Comparison of ENCODE assay signal across 10 mouse cellular contexts in genomic region chr2:131840611-131841320, GRCm38 (mm10). TPM values are rescaled to one million over a fixed set of nuclear protein-coding genes. Genes with fewer than 3 reads are reported as not detected.
DNase-seq lines count a peak whose midpoint lies in the region; ATAC-seq and TF ChIP-seq lines count a peak whose summit lies in the region.
"Had no signal": no experiment of that assay in that cellular context is flagged by ENCODE, and none has a peak within 500 bp of the region (broad histone marks: within the 10 kb centered on the region; RNA-seq: fewer than 3 reads in every experiment).

No protein-coding gene starts in this region.

- DNase-seq in heart, adult 18-20 months: no peak
- no peak for DNase-seq in CH12.LX (ENCODE audit: extremely low read depth)
- DNase-seq in forebrain, embryonic 11.5 days (ENCODE audit: low spot score): peak; percentile 63
- no peak for DNase-seq in yolk sac, embryonic 10.5 days (ENCODE audit: low spot score)
- DNase-seq in gastrocnemius, postnatal 10 days: no peak

- no peak for TF ChIP-seq CTCF in CH12.LX (conservative IDR thresholded peaks at IDR 0.05 in 1 of 2, IDR thresholded peaks at IDR 0.05 in 1 of 2; ENCODE audit: low read depth in 2 of 2, low read length in 2 of 2)

- 0 out of 2 replicates have a peak, but pooled peaks have one; percentile 16 for ATAC-seq in heart, embryonic 15.5 days (replicated peaks; ENCODE audit: insufficient number of reproducible peaks, insufficient read depth, low FRiP score, low read depth)
- peak; percentile 72 for ATAC-seq in forebrain, embryonic 11.5 days (replicated peaks; ENCODE audit: low FRiP score)
- peak; percentile 51; the same call in 1 of the 2 replicates for ATAC-seq in midbrain, embryonic 13.5 days
- ATAC-seq: lung, postnatal 0 days had no signal

- no peak overlapping the region for H3K4me3 ChIP-seq in heart, embryonic 15.5 days
- no peak overlapping the region for H3K4me3 ChIP-seq in CH12.LX (replicated peaks in 1 of 3; ENCODE audit: low read depth in 2 of 3, low read length in 2 of 3, poor library complexity in 1 of 3)
- H3K4me3 ChIP-seq in forebrain, embryonic 11.5 days (ENCODE audit: low read depth, low read length): no peak overlapping the region
- H3K4me3 ChIP-seq in midbrain, embryonic 13.5 days (replicated peaks): no peak overlapping the region

- no peak for TF ChIP-seq EP300 in CH12.LX (IDR thresholded peaks at IDR 0.05; ENCODE audit: low read length)

- peaks cover 19% of the 10 kb centered on the region for H3K4me1 ChIP-seq in heart, embryonic 15.5 days (replicated peaks)
- peaks cover 13 to 40% of the 10 kb centered on the region in 2 experiments for H3K4me1 ChIP-seq in CH12.LX (ENCODE audit: control insufficient read depth in 1 of 2, insufficient read depth in 2 of 2)
- 0 out of 2 replicates have a peak, but pooled peaks cover 2% of the 10 kb centered on the region for H3K4me1 ChIP-seq in forebrain, embryonic 11.5 days (replicated peaks; ENCODE audit: control insufficient read depth, insufficient read depth, low read length)
- H3K4me1 ChIP-seq in midbrain, embryonic 13.5 days (replicated peaks): peaks cover 18% of the 10 kb centered on the region

- TF ChIP-seq POLR2A in CH12.LX (IDR thresholded peaks at IDR 0.05; ENCODE audit: low read depth, low read length): no peak

- H3K9ac ChIP-seq in heart, embryonic 15.5 days: no peak overlapping the region
- no peak overlapping the region for H3K9ac ChIP-seq in CH12.LX (ENCODE audit: insufficient read depth, low read depth)
- 0 out of 2 replicates have a peak overlapping the region, but pooled peaks have one; percentile 20 for H3K9ac ChIP-seq in forebrain, embryonic 11.5 days (ENCODE audit: low read length)
- no peak overlapping the region; the same call in 1 of the 2 replicates for H3K9ac ChIP-seq in midbrain, embryonic 13.5 days (replicated peaks)

- 0 out of 2 replicates have a peak overlapping the region, but pooled peaks have one; percentile 11 for H3K27ac ChIP-seq in heart, embryonic 15.5 days
- H3K27ac ChIP-seq in CH12.LX (ENCODE audit: insufficient read depth, low read depth): no peak overlapping the region
- H3K27ac ChIP-seq in forebrain, embryonic 11.5 days (ENCODE audit: low read depth, low read length): peak overlapping the region; percentile 47; the same call in 1 of the 2 replicates
- H3K27ac ChIP-seq in midbrain, embryonic 13.5 days: peak overlapping the region; percentile 46
- H3K27ac ChIP-seq: stomach, postnatal 0 days had no signal

- in situ Hi-C loops in CH12.LX (cut with MboI; ENCODE audit: low pct_ligation_motif_present, low pct_unique_long_range_greater_than_20kb, low sequenced_read_pairs): no loop called here

- H3K27me3 ChIP-seq in heart, embryonic 15.5 days: no peaks in the 10 kb centered on the region
- H3K27me3 ChIP-seq in CH12.LX (replicated peaks): no peaks in the 10 kb centered on the region
- no peaks in the 10 kb centered on the region for H3K27me3 ChIP-seq in forebrain, embryonic 11.5 days (ENCODE audit: control insufficient read depth, insufficient read depth, low read length)
- no peaks in the 10 kb centered on the region for H3K27me3 ChIP-seq in midbrain, embryonic 13.5 days

- dilution Hi-C loops in CH12.LX (cut with MboI; ENCODE audit: extremely low pct_ligation_motif_present, extremely low pct_unique_long_range_greater_than_20kb, low sequenced_read_pairs): no loop called here

- no peak overlapping the region for H3K4me2 ChIP-seq in heart, embryonic 15.5 days
- H3K4me2 ChIP-seq in CH12.LX (ENCODE audit: insufficient read depth, low read depth, poor library complexity, severe bottlenecking): peak overlapping the region; percentile 27; the same call in 1 of the 2 replicates
- no peak overlapping the region for H3K4me2 ChIP-seq in forebrain, embryonic 11.5 days (ENCODE audit: low read depth, low read length, severe bottlenecking)
- no peak overlapping the region for H3K4me2 ChIP-seq in midbrain, embryonic 13.5 days (replicated peaks)

- no peaks in the 10 kb centered on the region for H3K79me2 ChIP-seq in CH12.LX (replicated peaks; ENCODE audit: control insufficient read depth, extremely low read depth, insufficient read depth, poor library complexity, severe bottlenecking)

- WGBS in heart, embryonic 15.5 days: 52% methylated on average over 9 of the region's 9 CpGs
- 29% methylated on average over 9 of the region's 9 CpGs for WGBS in forebrain, embryonic 11.5 days
- WGBS in midbrain, embryonic 13.5 days: 29% methylated on average over 9 of the region's 9 CpGs

- H3K36me3 ChIP-seq in heart, embryonic 15.5 days: no peaks in the 10 kb centered on the region
- H3K36me3 ChIP-seq in CH12.LX (replicated peaks in 1 of 2; ENCODE audit: control insufficient read depth in 1 of 2, insufficient read depth in 1 of 2, low read length in 1 of 2): no peaks in the 10 kb centered on the region
- no peaks in the 10 kb centered on the region for H3K36me3 ChIP-seq in forebrain, embryonic 11.5 days (ENCODE audit: control insufficient read depth, insufficient read depth, low read length)
- no peaks in the 10 kb centered on the region for H3K36me3 ChIP-seq in midbrain, embryonic 13.5 days

- no peak for TF ChIP-seq RAD21 in CH12.LX (IDR thresholded peaks at IDR 0.05; ENCODE audit: low read depth, low read length)

- no peaks in the 10 kb centered on the region for H3K9me3 ChIP-seq in heart, embryonic 15.5 days (replicated peaks)
- no peaks in the 10 kb centered on the region for H3K9me3 ChIP-seq in CH12.LX (replicated peaks; ENCODE audit: low read length)
- no peaks in the 10 kb centered on the region for H3K9me3 ChIP-seq in forebrain, embryonic 11.5 days (ENCODE audit: control insufficient read depth, low read length)
- no peaks in the 10 kb centered on the region for H3K9me3 ChIP-seq in midbrain, embryonic 13.5 days

TF ChIP-seq in CH12.LX, 34 proteins besides CTCF, POLR2A, EP300 and RAD21:
- TF ChIP-seq TBP (conservative IDR thresholded peaks at IDR 0.05; ENCODE audit: low read depth, low read length) (no peak), MAZ (IDR thresholded peaks at IDR 0.05; ENCODE audit: low read depth, low read length) (no peak), MAX (IDR thresholded peaks at IDR 0.05; ENCODE audit: low read length) (no peak), SMC3 (IDR thresholded peaks at IDR 0.05; ENCODE audit: low read depth, low read length) (no peak), MEF2A (IDR thresholded peaks at IDR 0.05; ENCODE audit: borderline replicate concordance, low read depth, low read length) (no peak), RCOR1 (conservative IDR thresholded peaks at IDR 0.05; ENCODE audit: low read depth, low read length) (no peak), ZMIZ1 (IDR thresholded peaks at IDR 0.05; ENCODE audit: low read depth, low read length) (no peak), PAX5 (IDR thresholded peaks at IDR 0.05; ENCODE audit: low read length) (no peak), IRF4 (IDR thresholded peaks at IDR 0.05; ENCODE audit: low read depth, low read length) (no peak), CHD2 (IDR thresholded peaks at IDR 0.05; ENCODE audit: low read length) (no peak), POLR2AphosphoS2 (IDR thresholded peaks at IDR 0.05; ENCODE audit: low read depth, low read length) (no peak), HCFC1 (IDR thresholded peaks at IDR 0.05; ENCODE audit: low read depth, low read length) (no peak), JUN (IDR thresholded peaks at IDR 0.05; ENCODE audit: insufficient read depth, low read depth, low read length) (no peak), NRF1 (IDR thresholded peaks at IDR 0.05; ENCODE audit: low read depth, low read length) (no peak), E2F4 (IDR thresholded peaks at IDR 0.05; ENCODE audit: insufficient replicate concordance, low read depth, low read length) (no peak)
TF ChIP-seq in CH12.LX: peak in this region for 0.

RNA-seq across cellular contexts. Expression of gene Erv3, which starts 18.8 kb away (rescaled TPM):
- polyA plus RNA-seq in heart, embryonic 15.5 days (2015; fragmentation: Nextera tagmentation; extraction: Ambion mirVana): not detected in 2 replicates
- not detected for total RNA-seq in heart, adult 18-20 months (2021)
- total RNA-seq in CH12.LX (2012; rRNA removed) (not detected in 2 replicates), CH12.LX (2014; rRNA removed) (not detected in 2 replicates)
- not detected in 2 replicates for polyA plus RNA-seq in CH12.LX (2012; ENCODE audit: insufficient read length, low read depth)
- not detected in 2 replicates for polyA plus RNA-seq in forebrain, embryonic 11.5 days (2014; fragmentation: Nextera tagmentation; extraction: Ambion mirVana)
- polyA plus RNA-seq in midbrain, embryonic 13.5 days (2015; fragmentation: Nextera tagmentation; extraction: Ambion mirVana): not detected in 2 replicates
- not detected for total RNA-seq in gastrocnemius, postnatal 10 days (2021)
- total RNA-seq: hematopoietic stem cell, adult 5-6 weeks had no signal
- polyA plus RNA-seq: lung, postnatal 0 days; stomach, postnatal 0 days had no signal

Comparison
In these comparisons a context has a peak if more than half of its experiments do, and no peak if none do; other contexts are left out.
1. ATAC-seq: peak in every context shown above with its lines; median percentile 72 in forebrain, embryonic 11.5 days; 51 in midbrain, embryonic 13.5 days; 16 in heart, embryonic 15.5 days.